12 mouse cellular contexts compared by ENCODE assay signal in genomic region chr6:52232568-52232965, GRCm38 (mm10). TPM values are rescaled to one million over a fixed set of nuclear protein-coding genes. Genes with fewer than 3 reads are reported as not detected.
DNase-seq lines count a peak whose midpoint lies in the region; ATAC-seq and TF ChIP-seq lines count a peak whose summit lies in the region.
"Had no signal": no experiment of that assay in that cellular context is flagged by ENCODE, and none has a peak within 500 bp of the region (broad histone marks: within the 10 kb centered on the region; RNA-seq: fewer than 3 reads in every experiment).

No protein-coding gene starts in this region.

- no peaks in the 10 kb centered on the region for H3K36me3 ChIP-seq in megakaryocyte, embryonic 14.5 days (replicated peaks; ENCODE audit: low read length)
- H3K36me3 ChIP-seq in embryonic facial prominence, embryonic 14.5 days (ENCODE audit: control insufficient read depth, insufficient read depth, low read length), result no peaks in the 10 kb centered on the region
- H3K36me3 ChIP-seq in intestine, postnatal 0 days (ENCODE audit: control insufficient read depth, insufficient read depth), result no peaks in the 10 kb centered on the region
- H3K36me3 ChIP-seq in limb, embryonic 14.5 days (ENCODE audit: control insufficient read depth, insufficient read depth, low read length), result peaks cover 60% of the 10 kb centered on the region
- H3K36me3 ChIP-seq: embryonic facial prominence, embryonic 15.5 days; liver, embryonic 13.5 days had no signal

- WGBS in embryonic facial prominence, embryonic 14.5 days, result under 1% methylated on average over 18 of the region's 18 CpGs
- 2% methylated on average over 18 of the region's 18 CpGs for WGBS in intestine, postnatal 0 days
- WGBS in limb, embryonic 14.5 days, result under 1% methylated on average over 18 of the region's 18 CpGs

- peaks cover 60% of the 10 kb centered on the region for H3K4me1 ChIP-seq in megakaryocyte, embryonic 14.5 days
- no peaks in the 10 kb centered on the region for H3K4me1 ChIP-seq in embryonic facial prominence, embryonic 14.5 days (ENCODE audit: control insufficient read depth, insufficient read depth, low read length)
- H3K4me1 ChIP-seq in intestine, postnatal 0 days (replicated peaks; ENCODE audit: control insufficient read depth, insufficient read depth, low read length), result no peaks in the 10 kb centered on the region
- H3K4me1 ChIP-seq in limb, embryonic 14.5 days (ENCODE audit: control insufficient read depth, insufficient read depth, low read length), result peaks cover 23% of the 10 kb centered on the region
- H3K4me1 ChIP-seq: liver, embryonic 13.5 days had no signal

- ATAC-seq in megakaryocyte, adult 5-6 weeks (ENCODE audit: poor library complexity, severe bottlenecking), result no peak
- ATAC-seq in embryonic facial prominence, embryonic 14.5 days (ENCODE audit: low read depth), result no peak
- no peak for ATAC-seq in intestine, postnatal 0 days
- ATAC-seq in limb, embryonic 14.5 days (ENCODE audit: low FRiP score, low read depth), result no peak
- no peak for ATAC-seq in frontal cortex, adult (ENCODE audit: low TSS enrichment)
- ATAC-seq: midbrain, embryonic 16.5 days had no signal

- no peak overlapping the region for H3K4me2 ChIP-seq in embryonic facial prominence, embryonic 14.5 days (ENCODE audit: low read depth, low read length)
- peak overlapping the region; percentile 35; the same call in 1 of the 2 replicates for H3K4me2 ChIP-seq in intestine, postnatal 0 days (replicated peaks; ENCODE audit: low read depth)
- peak overlapping the region; percentile 96 for H3K4me2 ChIP-seq in limb, embryonic 14.5 days (replicated peaks; ENCODE audit: low read depth, low read length, severe bottlenecking)
- H3K4me2 ChIP-seq: embryonic facial prominence, embryonic 15.5 days; liver, embryonic 13.5 days had no signal

- peak overlapping the region; percentile 85 for H3K4me3 ChIP-seq in megakaryocyte, embryonic 14.5 days (replicated peaks)
- H3K4me3 ChIP-seq in embryonic facial prominence, embryonic 14.5 days (ENCODE audit: low read depth, low read length), result no peak overlapping the region
- peak overlapping the region; percentile 32 for H3K4me3 ChIP-seq in intestine, postnatal 0 days (ENCODE audit: low read depth, low read length)
- H3K4me3 ChIP-seq in limb, embryonic 14.5 days (replicated peaks; ENCODE audit: low read length), result peak overlapping the region; percentile 90
- H3K4me3 ChIP-seq: embryonic facial prominence, embryonic 15.5 days; liver, embryonic 13.5 days had no signal

- H3K27ac ChIP-seq in embryonic facial prominence, embryonic 14.5 days (replicated peaks; ENCODE audit: low read depth, low read length), result no peak overlapping the region
- no peak overlapping the region for H3K27ac ChIP-seq in intestine, postnatal 0 days (ENCODE audit: low read depth, low read length)
- peak overlapping the region; percentile 99 for H3K27ac ChIP-seq in limb, embryonic 14.5 days (replicated peaks; ENCODE audit: low read depth, low read length)
- H3K27ac ChIP-seq: embryonic facial prominence, embryonic 15.5 days; liver, embryonic 13.5 days had no signal

- peak; percentile 38 for DNase-seq in embryonic facial prominence, embryonic 14.5 days (ENCODE audit: low spot score)
- DNase-seq in limb, embryonic 14.5 days (ENCODE audit: low spot score), result peak; percentile 45
- no peak for DNase-seq in embryo, embryonic 11 days
- DNase-seq: liver, embryonic 13.5 days had no signal

- TF ChIP-seq CTCF in intestine, postnatal 0 days (IDR thresholded peaks at IDR 0.05; ENCODE audit: low read depth), result no peak

- H3K9me3 ChIP-seq in megakaryocyte, embryonic 14.5 days, result peaks cover 5% of the 10 kb centered on the region; the same call in 1 of the 2 replicates
- no peaks in the 10 kb centered on the region for H3K9me3 ChIP-seq in embryonic facial prominence, embryonic 14.5 days (ENCODE audit: control insufficient read depth, low read length)
- no peaks in the 10 kb centered on the region for H3K9me3 ChIP-seq in intestine, postnatal 0 days (ENCODE audit: control insufficient read depth)
- no peaks in the 10 kb centered on the region for H3K9me3 ChIP-seq in limb, embryonic 14.5 days (ENCODE audit: control insufficient read depth, low read length)
- H3K9me3 ChIP-seq: embryonic facial prominence, embryonic 15.5 days; liver, embryonic 13.5 days had no signal

- TF ChIP-seq POLR2A in limb, embryonic 14.5 days (IDR thresholded peaks at IDR 0.05; ENCODE audit: borderline replicate concordance, extremely low read depth, insufficient read depth, insufficient read length), result no peak

- H3K9ac ChIP-seq in embryonic facial prominence, embryonic 14.5 days (ENCODE audit: low read depth, low read length), result no peak overlapping the region
- peak overlapping the region; percentile 27 for H3K9ac ChIP-seq in intestine, postnatal 0 days (ENCODE audit: low read depth, low read length)
- peak overlapping the region; percentile 100 for H3K9ac ChIP-seq in limb, embryonic 14.5 days (ENCODE audit: low read depth, low read length, severe bottlenecking)
- H3K9ac ChIP-seq: embryonic facial prominence, embryonic 15.5 days; liver, embryonic 13.5 days had no signal

- H3K27me3 ChIP-seq in megakaryocyte, embryonic 14.5 days (replicated peaks), result peaks cover 96% of the 10 kb centered on the region
- H3K27me3 ChIP-seq in embryonic facial prominence, embryonic 14.5 days (replicated peaks; ENCODE audit: control insufficient read depth, insufficient read depth, low read length), result peaks cover 98% of the 10 kb centered on the region
- H3K27me3 ChIP-seq in intestine, postnatal 0 days (replicated peaks; ENCODE audit: control insufficient read depth, insufficient read depth, low read length), result peaks cover 97% of the 10 kb centered on the region
- no peaks in the 10 kb centered on the region for H3K27me3 ChIP-seq in limb, embryonic 14.5 days (ENCODE audit: control insufficient read depth, insufficient read depth, low read length)

RNA-seq across cellular contexts. Expression of gene Hoxa9, which starts 1.7 kb away (rescaled TPM):
- polyA plus RNA-seq in megakaryocyte, embryonic 14.5 days (2012; ENCODE audit: insufficient read depth, low replicate concordance), result 3.8 TPM in 1 of 2 replicates, not detected in the other
- total RNA-seq in megakaryocyte, adult 5-6 weeks (2015), result 0.36 and 1.2 TPM in 2 replicates
- total RNA-seq in megakaryocyte, adult 5-6 weeks (2017), result 1.5 and 2.0 TPM in 2 replicates
- polyA plus RNA-seq in embryonic facial prominence, embryonic 14.5 days (2014; fragmentation: Nextera tagmentation; extraction: Ambion mirVana), result 0.33 and 2.3 TPM in 2 replicates
- polyA plus RNA-seq in intestine, postnatal 0 days (2015; fragmentation: Nextera tagmentation; extraction: Ambion mirVana), result 1.1 and 3.0 TPM in 2 replicates
- polyA plus RNA-seq in limb, embryonic 14.5 days (2012; rRNA removed), result 107 and 134 TPM in 2 replicates
- 39.0 and 45.2 TPM in 2 replicates for polyA plus RNA-seq in limb, embryonic 14.5 days (2014; fragmentation: Nextera tagmentation; extraction: Ambion mirVana)
- total RNA-seq: heart, adult 18-20 months; layer of hippocampus, adult 18-20 months had no signal
- polyA plus RNA-seq: midbrain, embryonic 16.5 days had no signal

RNA-seq across cellular contexts. Expression of gene Hoxa10, which starts 8.1 kb away (rescaled TPM):
- polyA plus RNA-seq in megakaryocyte, embryonic 14.5 days (2012; ENCODE audit: insufficient read depth, low replicate concordance), result 0.10 TPM in 1 of 2 replicates, not detected in the other
- total RNA-seq in megakaryocyte, adult 5-6 weeks (2015), result 0.07 TPM in 1 of 2 replicates, not detected in the other
- total RNA-seq in megakaryocyte, adult 5-6 weeks (2017), result 0.11 TPM in 1 of 2 replicates, not detected in the other
- polyA plus RNA-seq in embryonic facial prominence, embryonic 14.5 days (2014; fragmentation: Nextera tagmentation; extraction: Ambion mirVana), result 1.9 TPM in 1 of 2 replicates, not detected in the other
- polyA plus RNA-seq in intestine, postnatal 0 days (2015; fragmentation: Nextera tagmentation; extraction: Ambion mirVana), result 0.17 and 7.8 TPM in 2 replicates
- 111 and 136 TPM in 2 replicates for polyA plus RNA-seq in limb, embryonic 14.5 days (2012; rRNA removed)
- 117 and 149 TPM in 2 replicates for polyA plus RNA-seq in limb, embryonic 14.5 days (2014; fragmentation: Nextera tagmentation; extraction: Ambion mirVana)
- total RNA-seq: heart, adult 18-20 months; layer of hippocampus, adult 18-20 months had no signal
- polyA plus RNA-seq: embryonic facial prominence, embryonic 15.5 days; midbrain, embryonic 16.5 days had no signal

RNA-seq across cellular contexts. Expression of gene Hoxa7, which starts 10.9 kb away (rescaled TPM):
- 2.8 and 3.2 TPM in 2 replicates for polyA plus RNA-seq in megakaryocyte, embryonic 14.5 days (2012; ENCODE audit: insufficient read depth, low replicate concordance)
- total RNA-seq in megakaryocyte, adult 5-6 weeks (2015), result 1.2 and 1.8 TPM in 2 replicates
- 0.53 and 0.73 TPM in 2 replicates for total RNA-seq in megakaryocyte, adult 5-6 weeks (2017)
- polyA plus RNA-seq in embryonic facial prominence, embryonic 14.5 days (2014; fragmentation: Nextera tagmentation; extraction: Ambion mirVana), result 0.21 and 1.4 TPM in 2 replicates
- polyA plus RNA-seq in intestine, postnatal 0 days (2015; fragmentation: Nextera tagmentation; extraction: Ambion mirVana), result 5.6 and 6.2 TPM in 2 replicates
- 15.8 and 17.0 TPM in 2 replicates for polyA plus RNA-seq in limb, embryonic 14.5 days (2012; rRNA removed)
- 8.9 and 10.1 TPM in 2 replicates for polyA plus RNA-seq in limb, embryonic 14.5 days (2014; fragmentation: Nextera tagmentation; extraction: Ambion mirVana)
- polyA plus RNA-seq: embryonic facial prominence, embryonic 15.5 days; midbrain, embryonic 16.5 days had no signal

RNA-seq across cellular contexts. Expression of gene Hoxa11, which starts 13.0 kb away (rescaled TPM):
- polyA plus RNA-seq in megakaryocyte, embryonic 14.5 days (2012; ENCODE audit: insufficient read depth, low replicate concordance), result not detected in 2 replicates
- not detected in 2 replicates for total RNA-seq in megakaryocyte, adult 5-6 weeks (2015)
- total RNA-seq in megakaryocyte, adult 5-6 weeks (2017), result not detected in 2 replicates
- 0.13 TPM in 1 of 2 replicates, not detected in the other for polyA plus RNA-seq in embryonic facial prominence, embryonic 14.5 days (2014; fragmentation: Nextera tagmentation; extraction: Ambion mirVana)
- 1.1 TPM in 1 of 2 replicates, not detected in the other for polyA plus RNA-seq in intestine, postnatal 0 days (2015; fragmentation: Nextera tagmentation; extraction: Ambion mirVana)
- 32.6 and 41.2 TPM in 2 replicates for polyA plus RNA-seq in limb, embryonic 14.5 days (2012; rRNA removed)
- 31.1 and 39.0 TPM in 2 replicates for polyA plus RNA-seq in limb, embryonic 14.5 days (2014; fragmentation: Nextera tagmentation; extraction: Ambion mirVana)
- total RNA-seq: heart, adult 18-20 months; layer of hippocampus, adult 18-20 months had no signal
- polyA plus RNA-seq: embryonic facial prominence, embryonic 15.5 days; liver, embryonic 13.5 days; midbrain, embryonic 16.5 days had no signal

RNA-seq across cellular contexts. Expression of gene Gm28308, which starts 19.4 kb away (rescaled TPM):
- polyA plus RNA-seq in megakaryocyte, embryonic 14.5 days (2012; ENCODE audit: insufficient read depth, low replicate concordance), result not detected in 2 replicates
- not detected in 2 replicates for total RNA-seq in megakaryocyte, adult 5-6 weeks (2015)
- not detected in 2 replicates for total RNA-seq in megakaryocyte, adult 5-6 weeks (2017)
- polyA plus RNA-seq in embryonic facial prominence, embryonic 14.5 days (2014; fragmentation: Nextera tagmentation; extraction: Ambion mirVana), result not detected in 2 replicates
- not detected in 2 replicates for polyA plus RNA-seq in intestine, postnatal 0 days (2015; fragmentation: Nextera tagmentation; extraction: Ambion mirVana)
- polyA plus RNA-seq in limb, embryonic 14.5 days (2012; rRNA removed), result 3.2 and 4.6 TPM in 2 replicates
- polyA plus RNA-seq in limb, embryonic 14.5 days (2014; fragmentation: Nextera tagmentation; extraction: Ambion mirVana), result 1.1 TPM in 1 of 2 replicates, not detected in the other
- total RNA-seq: heart, adult 18-20 months; layer of hippocampus, adult 18-20 months had no signal
- polyA plus RNA-seq: embryonic facial prominence, embryonic 15.5 days; liver, embryonic 13.5 days; midbrain, embryonic 16.5 days had no signal

Comparison
In these comparisons a context has a peak if more than half of its experiments do, and no peak if none do; other contexts are left out.
1. RNA of gene Hoxa10, which starts 8.1 kb away (polyA plus RNA-seq): 111 to 149 TPM in limb, embryonic 14.5 days; 0.17 to 7.8 TPM in intestine, postnatal 0 days, 0.10 TPM in megakaryocyte, embryonic 14.5 days and 1.9 TPM in embryonic facial prominence, embryonic 14.5 days; every median in the first group is over 10 times any median in the second.